Mouse (Mus musculus): ENCODE measurements at regions not wholly inside any gene's neighbourhood (a gene's known extent, or its start where the extent isn't known, plus 50 kb on each side); places are given as distances from the start of the nearest gene placed in this dataset.
"Not testable (repeated sequence)": the region's sequence is repeated elsewhere in the genome, so short reads cannot be mapped to it uniquely, and the experiment has no call there.

DNA sequence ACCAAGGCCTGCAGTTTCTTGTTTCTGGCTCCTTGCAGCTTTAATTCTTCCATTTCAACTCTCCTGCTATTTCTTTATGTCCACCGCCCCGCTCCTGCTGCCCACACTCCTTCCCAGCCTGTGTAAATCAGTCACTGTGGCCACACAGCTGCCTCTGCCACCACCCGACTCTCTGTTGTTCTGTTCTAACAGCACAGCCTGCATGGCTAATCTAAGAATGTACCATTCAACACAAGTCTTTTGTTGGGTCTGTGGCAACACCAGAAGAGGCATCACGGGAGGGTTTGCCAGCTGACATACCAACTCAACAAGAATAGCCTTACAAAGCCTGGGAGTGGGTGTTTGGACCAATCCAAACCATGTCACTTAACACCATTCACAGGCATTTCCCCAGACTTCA lies 264.9 kb upstream of the Pum3 start:
- no peak for DNase-seq (ENCODE audit: low read depth, low spot score)

DNA sequence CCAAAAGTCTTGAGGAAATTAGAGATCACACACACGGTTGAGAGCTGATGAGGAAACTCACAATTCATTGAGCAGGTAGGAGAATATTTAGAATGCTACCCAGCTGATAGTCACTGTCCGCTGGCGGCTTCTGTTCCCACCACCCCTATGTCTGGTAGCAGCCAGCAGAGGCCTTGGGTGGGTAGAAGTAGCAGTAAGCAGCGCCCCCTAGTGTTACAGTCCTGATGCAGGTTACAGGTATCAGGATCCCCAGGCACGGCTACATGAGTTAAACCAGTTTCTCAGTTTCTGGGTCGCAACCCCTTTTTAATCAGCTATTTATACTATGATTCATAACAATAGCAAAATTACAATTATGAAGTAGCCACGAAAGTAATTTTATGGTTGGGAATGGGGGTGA lies 264.1 kb upstream of the Pum3 start:
- DNase-seq (ENCODE audit: low read depth, low spot score) = no peak

DNA sequence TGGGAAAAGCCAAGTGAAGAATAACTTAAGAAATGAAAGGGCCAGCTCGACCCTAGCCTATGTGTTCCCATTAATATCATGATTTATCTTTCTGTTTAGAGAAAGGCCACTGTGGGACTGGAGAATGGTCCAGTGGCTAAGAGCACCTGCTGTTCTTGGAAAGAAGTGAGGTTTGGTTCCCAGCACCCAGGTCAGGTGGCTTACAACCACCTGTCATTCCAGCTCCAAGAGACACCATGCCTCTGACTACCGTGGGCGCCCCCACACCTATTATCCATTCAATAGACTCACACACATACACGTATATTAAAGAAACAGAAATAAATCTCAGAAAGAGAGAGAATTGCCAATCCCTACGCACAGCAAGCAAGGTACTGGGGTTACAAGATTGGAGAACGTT lies 263.3 kb upstream of the Pum3 start:
- DNase-seq (ENCODE audit: low read depth, low spot score) = no peak

DNA sequence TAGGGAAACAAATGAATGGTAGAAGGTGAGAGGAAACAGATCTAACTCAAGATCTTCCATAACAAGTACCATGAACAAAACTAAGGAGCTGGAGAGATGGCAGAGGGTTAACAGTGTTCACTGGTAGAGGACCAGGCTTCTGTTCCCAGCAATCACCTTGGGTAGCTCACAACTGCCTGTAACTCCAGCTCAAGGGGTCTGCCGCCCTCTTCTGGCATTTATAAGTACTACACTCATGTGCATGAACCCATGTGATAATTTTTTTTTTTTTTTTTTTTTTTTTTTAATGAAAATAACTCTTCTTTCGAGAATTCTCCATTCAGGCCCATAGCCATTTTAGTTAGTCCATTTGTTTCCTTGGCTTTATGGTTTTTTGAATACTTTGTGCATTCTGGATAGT lies 253.8 kb upstream of the Pum3 start:
- DNase-seq (ENCODE audit: low read depth, low spot score) = no peak

DNA sequence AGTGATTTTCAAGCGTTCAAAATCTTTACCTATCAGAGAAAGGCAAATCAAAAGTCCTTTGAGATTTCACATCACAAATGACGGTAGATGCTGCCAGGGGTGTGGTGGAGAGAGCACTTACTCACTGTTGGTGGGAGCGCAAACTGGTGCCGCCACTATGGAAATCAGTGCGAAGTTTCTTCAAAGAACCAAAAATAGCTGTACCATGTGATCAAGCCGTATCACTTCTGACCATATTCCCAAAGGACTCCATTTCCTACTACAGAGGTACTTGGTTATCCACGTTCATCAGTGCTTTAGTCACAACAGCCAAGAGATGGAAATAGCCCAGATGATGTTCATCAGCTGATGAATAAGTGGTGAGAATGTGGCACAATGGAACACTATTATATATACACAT lies 249.8 kb upstream of the Pum3 start:
- DNase-seq (ENCODE audit: low read depth, low spot score) = no peak

DNA sequence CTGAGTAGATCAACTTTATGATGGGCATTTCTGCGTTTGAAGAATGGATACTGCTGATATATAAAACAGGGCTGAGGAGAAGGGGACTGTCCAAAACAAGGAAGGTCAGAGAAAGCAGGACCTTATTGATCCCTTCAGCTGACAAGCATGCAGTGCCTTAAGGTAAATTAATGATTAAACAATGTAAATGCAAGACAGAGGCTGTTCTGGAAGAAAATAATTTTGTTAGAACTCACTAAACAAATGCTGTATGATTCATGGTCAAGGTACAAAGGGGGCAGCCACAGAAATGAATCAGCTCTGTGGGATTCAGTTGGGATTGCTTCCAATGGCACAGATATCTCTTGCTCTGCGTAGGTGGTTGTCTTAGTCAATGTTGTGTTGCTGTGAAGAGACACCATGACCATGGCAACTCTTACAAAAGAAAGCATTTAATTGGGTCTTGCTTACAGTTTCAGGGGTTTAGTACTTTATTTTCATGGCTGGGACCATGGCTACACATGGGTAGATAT lies 243.1 kb upstream of the Pum3 start:
- no peak for DNase-seq (ENCODE audit: low read depth, low spot score)

DNA sequence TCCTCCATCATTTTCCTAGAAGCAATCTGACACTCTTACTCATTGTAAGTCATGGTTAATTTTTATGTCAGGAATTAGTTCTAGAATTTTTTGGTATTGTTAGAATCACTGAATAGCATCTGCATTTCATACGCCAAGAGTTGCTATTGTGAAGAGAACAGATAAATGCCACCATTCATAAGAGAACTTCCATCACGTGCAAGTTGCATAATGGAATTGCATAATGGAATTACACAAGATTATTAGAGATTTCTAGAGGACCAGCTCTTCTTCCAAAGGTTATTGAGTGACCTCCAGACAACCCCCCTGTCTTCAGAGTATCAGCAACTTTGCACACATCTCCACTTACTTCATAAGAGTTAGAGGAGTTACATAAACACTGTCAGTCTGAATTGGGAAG lies 233.7 kb upstream of the Pum3 start:
- DNase-seq (ENCODE audit: low read depth, low spot score) = no peak

DNA sequence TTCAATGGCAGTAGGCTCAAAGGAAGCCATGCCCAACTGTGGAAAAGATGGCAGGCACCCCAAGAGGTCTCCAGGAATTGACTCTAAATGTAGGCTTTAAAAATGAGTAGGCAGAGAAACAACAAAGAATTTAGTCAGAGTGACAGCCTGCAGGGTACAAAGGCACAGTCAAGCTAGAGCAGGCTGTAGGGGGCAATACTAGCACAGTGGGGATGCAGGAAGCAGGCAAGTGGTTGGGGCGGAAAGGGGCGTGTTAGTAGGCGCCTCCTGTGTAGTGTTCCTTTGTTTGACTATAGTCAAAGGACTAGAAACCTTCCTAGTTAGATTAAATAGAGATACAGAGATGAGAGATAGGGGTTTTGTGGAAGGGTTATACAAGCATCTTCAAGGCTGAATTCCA lies 211.4 kb upstream of the Pum3 start:
- no peak for DNase-seq (ENCODE audit: low read depth, low spot score)

DNA sequence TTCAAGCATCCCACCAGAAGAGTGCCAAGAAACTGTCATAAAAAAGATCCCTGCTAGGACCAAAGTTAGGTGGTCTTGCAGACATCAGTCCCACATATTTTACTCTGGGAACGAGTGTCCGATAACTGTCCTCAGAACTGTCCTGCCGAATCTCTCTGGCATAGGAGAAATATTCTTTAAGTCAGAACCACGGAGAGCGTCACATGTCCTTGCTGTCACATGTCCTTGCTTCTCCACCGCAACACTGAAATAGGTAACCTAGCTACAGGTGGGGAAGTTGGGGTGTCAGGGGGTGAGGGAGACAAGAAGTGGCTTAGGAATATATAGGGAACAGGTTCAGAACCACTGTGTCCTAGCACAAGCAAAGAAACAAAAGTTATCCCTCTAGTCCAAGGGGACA lies 203.5 kb upstream of the Pum3 start:
- no peak for DNase-seq (ENCODE audit: low read depth, low spot score)

DNA sequence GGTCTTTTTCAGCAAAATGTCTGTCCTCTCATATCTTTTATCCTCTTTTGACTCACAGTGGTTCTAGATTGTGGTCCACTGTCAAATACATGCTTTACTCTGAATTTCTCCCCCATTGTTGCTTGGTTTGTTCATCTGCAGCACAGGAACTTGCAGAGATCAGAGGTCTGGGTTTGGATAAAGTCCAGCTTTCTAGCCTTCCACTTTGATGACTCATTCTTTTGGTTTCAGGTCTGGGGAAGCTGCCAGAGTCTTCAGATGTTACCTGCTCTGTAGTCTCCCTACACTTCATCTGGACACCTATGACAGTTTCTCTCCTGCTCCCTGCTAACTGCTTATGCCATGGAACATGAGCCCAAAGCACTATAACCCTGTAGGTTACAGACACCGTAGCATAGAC lies 198.0 kb upstream of the Pum3 start:
- no peak for DNase-seq (ENCODE audit: low read depth, low spot score)

DNA sequence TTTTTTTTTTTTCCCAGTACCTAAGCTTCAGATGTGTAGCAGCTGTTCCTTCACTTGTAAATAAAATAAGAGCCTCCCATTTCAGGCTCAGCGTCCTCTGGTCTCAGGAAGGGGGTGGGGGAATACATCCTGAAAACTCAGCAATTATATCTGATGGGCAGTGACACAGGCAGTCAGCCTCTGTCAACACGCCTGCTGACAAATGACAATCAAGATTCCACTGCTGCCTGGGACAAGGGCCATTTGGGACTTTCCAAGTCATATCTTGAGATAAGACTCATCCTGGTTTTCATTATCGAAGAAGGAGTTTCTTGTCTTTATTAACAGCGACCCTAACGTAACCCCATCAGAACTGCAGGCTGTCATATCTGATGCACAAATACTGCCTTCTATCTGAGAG lies 187.9 kb upstream of the Pum3 start:
- DNase-seq (ENCODE audit: low read depth, low spot score) = no peak

DNA sequence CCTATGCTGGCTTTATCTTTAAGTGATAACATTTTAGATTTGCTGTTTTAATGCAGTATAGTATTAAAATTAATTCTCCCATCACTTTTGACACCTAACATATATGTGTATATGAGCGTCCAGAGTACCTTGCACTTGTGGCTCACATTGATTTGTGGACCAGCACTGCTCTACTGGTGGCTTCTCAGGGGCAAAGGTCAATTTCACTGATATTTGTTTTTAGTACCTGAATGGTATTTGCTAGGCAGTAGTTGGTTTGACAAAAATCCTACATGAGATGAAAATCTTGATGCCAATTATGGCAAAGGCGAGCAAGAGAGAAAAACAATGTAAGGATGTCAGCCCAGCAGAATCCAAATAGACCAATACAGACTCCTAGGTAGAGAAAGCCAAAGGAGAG lies 177.3 kb upstream of the Pum3 start:
- DNase-seq (ENCODE audit: low read depth, low spot score) = no peak

DNA sequence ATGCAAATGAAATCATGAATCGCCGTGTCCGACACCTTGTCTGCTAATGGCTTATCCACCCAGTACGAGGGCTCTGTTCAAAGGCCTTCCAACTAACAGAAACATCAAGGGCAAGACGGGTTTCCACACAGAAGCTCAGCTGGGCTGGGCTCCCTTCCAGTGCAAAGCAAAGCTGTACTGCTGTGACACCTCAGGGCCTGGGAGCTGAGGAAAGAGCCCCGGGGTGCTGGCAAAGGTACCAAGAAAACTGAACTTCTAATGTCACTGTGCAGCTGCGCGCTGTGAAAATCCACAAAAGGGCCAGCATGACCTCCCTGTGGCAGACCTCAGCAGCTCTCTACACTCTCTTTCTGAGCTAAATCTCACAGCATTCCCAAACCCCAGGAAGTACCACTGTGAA lies 173.7 kb upstream of the Pum3 start:
- DNase-seq (ENCODE audit: low read depth, low spot score) = no peak

DNA sequence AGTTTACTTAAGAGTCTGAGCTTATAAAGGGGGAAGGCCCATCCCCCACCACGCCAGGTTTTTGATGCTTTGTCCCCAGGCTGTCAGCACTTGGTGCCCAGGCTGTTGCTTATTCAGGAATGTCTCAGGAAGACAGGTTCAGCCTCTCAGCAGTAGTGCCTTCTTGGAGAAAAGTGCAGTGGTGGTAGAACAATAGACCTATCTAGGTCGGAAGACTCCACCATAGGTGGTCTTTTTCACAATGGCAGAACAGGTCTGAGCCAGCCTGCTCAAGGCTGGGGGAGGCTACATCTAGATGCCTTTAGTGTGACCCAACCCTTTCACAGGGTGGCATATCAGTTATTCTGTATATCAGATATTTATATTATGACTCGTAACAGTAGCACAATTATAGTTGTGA lies 171.9 kb upstream of the Pum3 start:
- no peak for DNase-seq (ENCODE audit: low read depth, low spot score)

DNA sequence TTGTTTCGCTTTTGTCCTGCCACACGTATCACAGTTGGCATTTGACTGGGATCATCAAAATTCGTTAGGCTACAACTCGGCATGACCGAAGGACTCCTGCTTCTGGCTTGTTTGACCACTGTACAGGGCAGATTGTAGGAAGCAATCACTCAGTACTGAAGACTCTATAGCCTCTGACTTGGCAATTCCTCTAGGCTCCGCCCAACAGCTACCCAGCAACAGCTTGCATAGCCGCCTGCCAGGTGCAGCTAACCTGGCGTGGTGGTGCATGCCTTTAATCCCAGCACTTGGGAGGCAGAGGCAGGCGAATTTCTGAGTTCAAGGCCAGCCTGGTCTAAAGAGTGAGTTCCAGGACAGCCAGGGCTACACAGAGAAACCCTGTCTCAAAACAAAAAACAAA lies 170.8 kb upstream of the Pum3 start:
- DNase-seq (ENCODE audit: low read depth, low spot score) = not testable (repeated sequence)

DNA sequence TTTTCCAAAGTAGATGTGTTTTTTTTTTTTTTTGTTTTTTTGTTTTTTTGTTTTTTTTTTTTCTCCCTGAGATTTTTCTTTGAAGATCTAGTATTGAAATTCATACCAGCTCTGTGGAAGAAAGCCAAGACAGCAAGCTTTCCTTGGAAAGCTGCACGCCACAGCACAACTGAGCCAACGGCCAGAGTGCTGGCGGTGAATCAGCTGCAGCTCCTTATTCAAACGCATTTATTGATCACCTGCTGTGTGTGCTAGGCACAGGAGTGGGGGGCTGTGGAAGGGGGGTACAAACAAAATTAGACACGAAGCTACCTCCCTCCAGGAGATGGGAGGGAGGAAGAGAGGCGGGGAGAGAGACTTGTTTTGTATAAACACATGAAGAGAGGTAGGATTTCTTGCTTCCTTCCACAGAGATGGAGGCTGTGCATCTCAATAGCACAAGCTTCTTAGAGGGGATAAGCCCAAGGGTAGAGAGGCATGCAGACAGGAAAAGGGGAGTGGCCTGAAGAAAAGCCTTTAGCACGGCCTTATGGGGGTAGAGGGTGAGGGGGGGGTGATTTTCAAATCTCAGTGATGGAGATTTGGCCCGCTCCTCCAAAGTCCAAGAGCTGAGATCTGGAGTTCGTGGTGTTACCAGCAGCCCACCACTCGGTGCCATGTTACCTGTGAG lies 170.1 kb upstream of the Pum3 start:
- no peak for DNase-seq (ENCODE audit: low read depth, low spot score)

DNA sequence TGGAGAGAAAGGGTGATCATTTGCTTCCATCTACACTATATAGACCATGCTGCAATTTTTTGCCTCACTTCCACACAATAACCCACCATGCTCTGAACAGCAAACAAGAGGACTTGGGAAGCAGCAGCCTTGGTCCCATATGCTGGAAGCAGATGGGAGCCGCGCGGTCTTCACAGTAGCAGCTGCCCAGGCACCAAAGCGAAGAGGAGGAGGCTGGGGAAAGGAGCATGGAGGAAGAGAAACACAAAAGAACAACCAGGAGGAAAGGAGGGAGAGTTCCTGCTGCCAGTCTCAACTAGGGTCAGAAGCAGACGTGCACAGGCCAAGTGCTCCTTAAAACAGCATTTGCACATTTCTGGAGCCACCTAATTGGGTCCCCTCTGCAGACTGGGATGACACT lies 168.7 kb upstream of the Pum3 start:
- no peak for DNase-seq (ENCODE audit: low read depth, low spot score)

DNA sequence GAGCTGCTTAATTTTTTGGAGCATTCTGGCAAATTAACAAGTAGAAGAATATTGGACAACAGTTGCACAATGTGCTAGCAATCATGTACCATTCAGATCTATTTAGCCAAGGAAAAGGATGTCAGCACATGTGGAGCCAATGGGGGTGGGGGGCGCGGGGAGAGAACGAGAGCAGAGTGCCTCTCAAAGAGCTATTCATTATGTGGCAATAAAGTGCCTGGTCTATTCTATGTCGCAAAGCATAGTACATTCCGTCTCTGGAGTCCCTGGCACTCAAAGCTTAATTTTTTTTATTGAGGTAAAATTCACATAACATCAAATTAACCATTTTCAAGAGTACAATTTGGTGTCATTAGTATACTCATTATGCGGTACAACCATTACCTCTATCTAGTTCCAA lies 155.9 kb upstream of the Pum3 start:
- DNase-seq (ENCODE audit: low read depth, low spot score) = no peak

DNA sequence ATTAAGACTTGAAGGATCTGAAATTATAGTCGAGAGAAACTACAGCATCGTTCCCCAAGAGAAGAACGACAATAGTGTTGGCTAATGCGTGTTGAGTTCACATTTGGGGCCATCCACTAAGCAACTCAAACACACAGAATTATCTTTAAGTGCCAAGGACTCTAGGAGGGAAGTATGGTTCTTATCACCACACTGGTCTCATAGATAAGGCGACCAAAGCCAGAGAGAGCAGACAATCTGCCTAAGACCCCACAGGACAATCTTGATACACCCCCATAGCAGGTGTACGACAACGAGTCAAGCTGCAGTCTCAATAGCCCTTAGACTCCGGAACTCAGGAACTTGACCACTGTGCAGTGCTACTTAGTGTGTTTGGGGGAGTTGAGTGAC lies 152.5 kb upstream of the Pum3 start:
- no peak for DNase-seq (ENCODE audit: low read depth, low spot score)

DNA sequence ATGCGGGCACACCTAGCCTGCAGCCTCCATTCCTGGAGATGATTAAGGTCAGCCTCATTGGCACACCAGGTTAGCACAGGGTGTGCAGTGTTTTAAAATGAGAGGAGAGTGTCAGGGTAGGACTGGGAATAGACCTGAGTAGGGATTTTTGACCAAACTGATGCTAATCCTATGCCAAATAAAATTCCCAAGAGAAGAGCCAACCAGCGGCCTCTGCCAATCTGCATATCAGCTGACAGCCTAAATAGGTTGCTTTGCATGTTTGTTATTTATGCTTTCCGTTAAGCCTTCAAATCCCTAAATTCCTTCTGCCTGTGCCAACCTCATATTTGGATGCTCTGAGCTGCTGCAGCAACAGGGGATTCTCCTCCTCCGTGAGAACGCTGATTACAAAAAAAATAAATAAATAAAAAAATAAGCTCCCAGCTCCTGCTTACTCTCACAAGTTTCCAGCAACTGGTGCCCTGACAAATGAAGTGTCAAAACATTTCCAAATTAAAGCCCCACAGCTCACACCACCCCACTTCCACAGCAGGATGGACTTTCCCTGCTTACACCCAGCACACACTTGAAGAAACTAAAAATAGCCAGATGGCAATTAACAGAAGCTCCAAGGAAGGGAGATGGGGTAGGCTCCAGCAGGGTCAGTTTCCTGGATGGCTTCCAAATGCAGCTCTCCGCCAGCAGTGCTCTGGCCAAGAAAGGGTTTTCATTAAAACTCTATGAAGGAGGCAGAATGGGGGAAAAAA lies 151.9 kb upstream of the Pum3 start:
- no peak for DNase-seq (ENCODE audit: low read depth, low spot score)

DNA sequence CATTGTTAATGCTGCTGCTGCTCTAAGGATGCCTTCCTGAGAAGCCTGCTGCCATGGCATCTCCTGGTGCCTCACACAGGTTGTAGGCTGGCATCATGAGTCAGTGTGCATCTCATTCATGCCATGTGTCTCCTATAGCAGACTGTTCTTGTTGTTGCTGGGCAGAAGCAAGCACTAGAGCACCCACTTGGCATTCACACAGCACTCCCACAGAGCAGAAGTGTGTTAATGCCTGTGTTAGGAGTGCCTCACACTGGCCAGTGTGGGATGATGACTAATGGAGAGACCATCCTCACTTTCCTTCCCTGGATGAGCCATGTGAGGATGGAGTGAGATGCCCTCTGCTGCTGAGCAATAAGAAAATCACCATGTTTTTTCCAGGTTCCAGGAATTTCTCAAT lies 146.9 kb upstream of the Pum3 start:
- no peak for DNase-seq (ENCODE audit: low read depth, low spot score)

DNA sequence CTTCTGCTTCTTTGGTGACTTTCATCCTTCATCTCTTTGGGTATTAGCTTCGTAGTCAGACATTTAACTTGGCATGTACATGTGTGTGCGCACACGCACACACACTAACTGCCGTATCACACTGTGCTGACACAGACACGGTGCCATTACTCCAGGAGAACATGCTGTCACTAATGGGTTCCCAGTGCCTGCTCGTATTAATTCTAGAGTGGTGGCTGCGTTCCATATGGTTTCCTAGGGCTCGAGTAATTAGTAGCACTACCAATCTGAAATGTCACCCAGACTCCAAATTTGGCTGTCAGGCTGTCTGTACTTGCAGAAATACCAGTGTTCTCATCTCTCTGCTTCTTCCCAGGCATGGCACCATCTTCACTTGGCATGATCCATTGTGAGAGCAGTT lies 137.3 kb upstream of the Pum3 start:
- no peak for DNase-seq (ENCODE audit: low read depth, low spot score)

DNA sequence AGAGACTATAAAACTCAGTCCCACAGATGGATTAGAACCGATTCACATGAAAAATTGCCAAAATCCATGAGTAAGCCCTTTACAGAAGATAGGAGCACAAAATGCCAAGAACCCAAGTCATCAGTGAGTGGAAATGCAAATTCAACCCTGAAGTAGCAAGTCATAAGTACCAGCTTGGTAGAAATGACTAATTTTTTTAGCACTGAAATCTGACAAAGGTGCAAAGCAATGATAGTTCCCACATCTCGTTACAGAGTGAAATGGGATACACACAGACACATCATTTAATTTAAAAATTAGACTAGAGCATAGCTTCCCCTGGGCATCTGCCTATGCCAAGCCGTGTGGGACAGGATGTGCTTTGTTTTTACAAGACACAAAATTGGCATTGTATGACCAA lies 136.4 kb upstream of the Pum3 start:
- DNase-seq (ENCODE audit: low read depth, low spot score) = no peak

DNA sequence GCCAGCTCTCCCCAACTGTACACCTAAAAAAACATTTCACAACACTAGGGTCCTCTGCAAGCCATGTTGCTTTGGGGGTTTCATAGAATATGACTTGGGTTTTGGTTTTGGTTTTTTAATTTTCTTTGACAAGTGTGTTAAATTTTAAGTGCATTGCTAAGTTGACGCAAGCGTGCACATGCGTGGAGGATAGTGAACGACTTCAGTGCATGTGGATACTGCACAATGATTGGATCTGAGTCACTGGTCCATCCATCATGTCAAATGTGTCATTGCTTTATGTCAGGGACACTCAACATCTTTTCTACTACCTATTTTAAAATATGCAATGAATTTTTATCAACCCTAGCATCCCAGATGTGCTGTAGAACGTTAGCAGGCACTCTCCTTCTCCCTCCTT lies 134.5 kb upstream of the Pum3 start:
- DNase-seq (ENCODE audit: low read depth, low spot score) = no peak
